Mouse (Mus musculus) heart, embryonic 14.5 days (tissue): ENCODE data around the gene Mmgt2. TPM values are rescaled to one million over a fixed set of nuclear protein-coding genes. Genes with fewer than 3 reads are reported as not detected.

Source experiments
- ATAC-seq: fragments of 200-750 bp; cut with Nextera tagmentation; 2 replicates; pipeline ENCODE4 v1.8.0; 2017; ENCODE audit warnings: low read depth, moderate TSS enrichment; ENCODE audit not compliant: insufficient number of reproducible peaks, insufficient read depth, low FRiP score
- H3K27ac ChIP-seq, 2 experiments: fragments of 200-500 bp in 1 of 2; fragments of 300-500 bp in 1 of 2; sonication (generic) in 1 of 2; replicated peaks in 1 of 2; 2 replicates each; pipeline ENCODE4 v1.5.1; 2012 to 2014; ENCODE audit warnings: low read depth in 2 of 2, low read length in 2 of 2, control low read depth in 1 of 2, mild to moderate bottlenecking in 1 of 2, mixed read lengths in 1 of 2; ENCODE audit not compliant: control insufficient read depth in 1 of 2, insufficient read depth in 1 of 2
- H3K27me3 ChIP-seq: fragments of 300-500 bp; sonication (generic); 2 replicates; pipeline ENCODE4 v1.6.1; 2014; ENCODE audit warnings: mild to moderate bottlenecking, low read length, control low read depth; ENCODE audit not compliant: control insufficient read depth, insufficient read depth
- H3K36me3 ChIP-seq: fragments of 300-500 bp; sonication (generic); 2 replicates; pipeline ENCODE4 v1.6.1; 2014; ENCODE audit warnings: mild to moderate bottlenecking, control low read depth, low read length, mixed read lengths; ENCODE audit not compliant: control insufficient read depth, insufficient read depth
- H3K4me1 ChIP-seq, 2 experiments: fragments of 200-500 bp in 1 of 2; fragments of 300-500 bp in 1 of 2; sonication (generic) in 1 of 2; 2 replicates each; pipeline ENCODE4 v1.6.1; 2012 to 2014; ENCODE audit warnings: low read length in 2 of 2, control low read depth in 1 of 2, mixed read lengths in 1 of 2; ENCODE audit not compliant: control insufficient read depth in 2 of 2, insufficient read depth in 2 of 2
- H3K4me2 ChIP-seq: fragments of 300-500 bp; sonication (generic); 2 replicates; pipeline ENCODE4 v1.6.1; 2014; ENCODE audit warnings: mild to moderate bottlenecking, low read length
- H3K4me3 ChIP-seq, 2 experiments: fragments of 200-500 bp in 1 of 2; fragments of 300-500 bp in 1 of 2; sonication (generic) in 1 of 2; 2 replicates each; pipeline ENCODE4 v1.5.1; 2012 to 2014; ENCODE audit warnings: low read length in 2 of 2, mild to moderate bottlenecking in 2 of 2, control low read depth in 1 of 2, low read depth in 1 of 2, moderate library complexity in 1 of 2; ENCODE audit not compliant: control insufficient read depth in 1 of 2, insufficient read depth in 1 of 2
- H3K9ac ChIP-seq: fragments of 300-500 bp; sonication (generic); 2 replicates; pipeline ENCODE4 v1.6.1; 2014; ENCODE audit warnings: mild to moderate bottlenecking, low read length
- H3K9me3 ChIP-seq: fragments of 300-500 bp; sonication (generic); 2 replicates; pipeline ENCODE4 v1.6.1; 2016; ENCODE audit warnings: low read length, control low read depth; ENCODE audit not compliant: control insufficient read depth
- WGBS: fragments of 180-500 bp; shearing (Covaris S2); extraction: QIAGEN DNeasy Blood & Tissue Kit; methylation state at CpG from one replicate; pipeline ENCODE4 v1.1.7; 2014; 5-methylcytosine and 5-hydroxymethylcytosine counted together
- polyA plus RNA-seq: library from polyadenylated mRNA; unstranded; fragments of >200 nt; fragmentation: Nextera tagmentation; extraction: Ambion mirVana; gene quantifications from 2 replicates; pipeline ENCODE4 v1.2.1, GENCODE M21; 2014

The Mmgt2 gene
- polyA plus RNA-seq, 1 experiment from 2014 or later, result 56.7 TPM

DNA sequence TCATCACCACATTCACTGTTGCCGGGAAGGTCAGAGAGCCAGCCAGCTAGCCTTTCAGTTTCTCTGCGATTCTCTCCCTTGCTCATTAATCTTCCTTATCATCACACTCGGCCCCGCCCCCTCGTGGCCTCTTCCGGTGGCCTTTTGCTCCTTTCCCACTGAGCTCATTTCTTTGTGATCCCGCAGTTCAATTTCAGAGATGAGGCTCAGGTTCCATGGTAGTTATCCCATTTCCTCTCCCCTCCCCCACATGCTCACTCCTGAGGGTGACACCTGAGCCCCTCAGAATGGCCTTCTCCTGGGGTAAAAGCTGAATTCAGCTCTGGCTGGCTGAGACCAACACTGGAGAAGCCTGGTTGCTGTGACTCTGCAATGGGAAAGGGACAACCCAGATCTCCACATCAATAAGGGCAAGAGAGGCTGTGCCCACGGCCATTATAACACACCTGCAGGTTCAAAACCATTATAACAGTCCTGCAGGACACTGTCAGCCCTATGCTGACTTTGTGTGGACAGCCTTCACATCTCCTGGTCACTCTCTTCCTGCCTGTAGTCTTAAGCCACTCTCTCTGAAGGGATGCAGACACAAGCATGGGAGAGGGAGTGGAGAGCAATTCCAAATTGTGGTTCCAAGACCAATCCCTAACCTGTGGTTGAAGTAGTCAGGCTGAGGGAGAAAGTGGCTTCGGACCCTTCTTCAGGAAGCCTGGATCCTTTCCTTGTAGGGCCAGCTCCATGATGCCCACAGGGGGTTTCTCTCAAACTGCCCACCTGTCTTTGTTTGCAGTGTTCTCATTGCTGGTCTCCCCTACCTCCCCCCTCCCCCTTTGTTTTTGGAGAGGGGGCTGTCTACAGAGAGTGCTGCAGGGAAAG, 18.9 kb upstream of the Mmgt2 start:
- Histone ChIP-seq H3K27me3 (no peaks in the 10 kb centered on the region), H3K4me3 (no peak overlapping the region), H3K9me3 (no peaks in the 10 kb centered on the region), H3K4me1 (peaks cover 29 to 53% of the 10 kb centered on the region in 2 experiments), H3K36me3 (peaks cover 6% of the 10 kb centered on the region; the same call in 1 of the 2 replicates), H3K4me2 (peak overlapping the region; percentile 53), H3K9ac (peak overlapping the region; percentile 53), H3K27ac (peak overlapping the region; percentile 36 to 50; a peak in 3 of 4 replicates)
- WGBS, result 4% methylated on average over 9 of the region's 9 CpGs
- ATAC-seq, result no peak

DNA sequence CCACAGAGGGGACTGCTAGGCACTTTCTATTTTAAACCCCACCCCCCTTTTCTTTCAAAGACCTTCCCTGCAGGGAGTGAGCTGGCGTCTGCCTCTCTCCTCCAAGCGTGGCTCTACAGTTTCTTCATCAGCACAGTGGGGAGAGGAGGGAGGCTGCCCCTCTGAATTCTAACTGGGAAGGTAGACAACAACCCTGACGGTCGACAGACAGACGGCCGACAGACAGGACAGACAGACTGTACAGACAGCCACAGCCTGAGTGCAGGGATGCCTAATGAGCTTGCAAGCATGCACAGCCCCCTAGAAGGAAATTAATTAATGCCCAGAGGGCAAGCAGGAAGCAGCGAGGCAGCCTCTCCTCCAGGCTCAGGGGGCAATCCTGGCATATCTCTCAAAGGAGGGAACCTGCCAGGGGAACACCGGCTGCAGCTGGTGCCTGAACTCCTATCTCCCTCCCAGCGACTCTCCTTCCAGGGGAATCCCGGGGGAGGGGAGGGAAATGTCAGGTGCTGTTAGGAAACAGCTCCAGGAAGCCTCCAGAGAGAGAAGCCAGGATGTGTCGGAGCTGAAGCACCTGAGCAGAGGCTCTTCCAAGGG, 18.1 kb upstream of the Mmgt2 start:
- WGBS, result 1% methylated on average over 11 of the region's 11 CpGs
- H3K4me1 ChIP-seq, result peaks cover 27 to 53% of the 10 kb centered on the region in 2 experiments

DNA sequence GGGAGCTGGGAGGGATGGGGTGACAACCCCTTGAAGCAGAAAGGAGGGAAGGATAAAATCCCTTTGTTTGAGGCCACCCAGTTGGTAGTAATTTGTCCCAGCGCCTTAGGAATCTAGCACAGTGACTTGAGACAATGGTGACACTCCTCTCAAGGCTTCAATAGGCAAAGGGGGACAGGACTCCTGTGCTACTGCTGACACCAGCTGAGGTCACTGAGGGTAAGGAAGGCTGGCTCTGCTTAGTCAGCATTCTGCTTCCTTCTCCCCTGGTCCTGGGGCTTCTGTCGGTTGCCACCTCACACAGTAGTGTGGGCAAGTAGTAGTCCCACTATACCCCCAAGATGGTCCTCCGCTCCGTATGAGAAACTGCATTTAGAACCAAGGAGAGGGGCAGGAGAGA, 17.3 kb upstream of the Mmgt2 start:
- 0 out of 4 replicates have a peak overlapping the region, but pooled peaks of 1 of the 2 experiments have one; percentile 6 for H3K27ac ChIP-seq
- H3K4me3 ChIP-seq, result no peak overlapping the region
- ATAC-seq, result no peak
- H3K9ac ChIP-seq, result 0 out of 2 replicates have a peak overlapping the region, but pooled peaks have one; percentile 11
- 57% methylated on average over 4 of the region's 4 CpGs for WGBS
- peaks cover 6% of the 10 kb centered on the region; the same call in 1 of the 2 replicates for H3K36me3 ChIP-seq
- H3K27me3 ChIP-seq, result no peaks in the 10 kb centered on the region
- peaks cover 29 to 59% of the 10 kb centered on the region in 2 experiments for H3K4me1 ChIP-seq
- H3K4me2 ChIP-seq, result no peak overlapping the region
- H3K9me3 ChIP-seq, result no peaks in the 10 kb centered on the region

More for the DNA sequence above, 18.1 kb upstream of the Mmgt2 start:
- Histone ChIP-seq H3K36me3 (peaks cover 6% of the 10 kb centered on the region; the same call in 1 of the 2 replicates), H3K27ac (peak overlapping the region; percentile 35 to 50), H3K4me2 (peak overlapping the region; percentile 53), H3K27me3 (no peaks in the 10 kb centered on the region), H3K9ac (peak overlapping the region; percentile 53), H3K4me3 (0 out of 4 replicates have a peak overlapping the region, but pooled peaks of 1 of the 2 experiments have one; percentile 3), H3K9me3 (no peaks in the 10 kb centered on the region)
- ATAC-seq, result no peak; the same call in 1 of the 2 replicates

DNA sequence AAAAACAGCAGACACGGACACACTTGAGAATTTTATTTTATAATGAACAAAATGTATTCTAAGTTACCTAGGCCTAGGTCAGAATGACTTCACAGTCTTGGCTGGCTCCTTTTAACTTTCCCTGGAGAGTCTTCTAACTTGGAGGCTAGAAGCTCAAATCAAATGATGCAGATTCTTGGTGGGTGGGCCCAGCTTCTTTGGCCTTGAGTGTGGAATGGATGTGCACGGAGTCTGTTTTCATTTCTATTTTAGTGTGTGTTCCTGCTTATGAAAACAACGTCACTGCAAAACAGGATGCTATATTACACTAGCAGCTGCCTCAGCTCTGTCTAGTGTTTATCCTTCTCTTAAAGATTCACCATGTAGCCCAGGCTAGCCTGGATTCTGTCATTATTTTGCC, 13.1 kb upstream of the Mmgt2 start:
- no peaks in the 10 kb centered on the region for H3K27me3 ChIP-seq
- H3K27ac ChIP-seq, result peak overlapping the region; percentile 27 to 88; a peak in 3 of 4 replicates
- H3K4me3 ChIP-seq, result no peak overlapping the region
- 0 out of 2 replicates have a peak overlapping the region, but pooled peaks have one; percentile 7 for H3K4me2 ChIP-seq
- H3K36me3 ChIP-seq, result no peaks in the 10 kb centered on the region
- H3K9me3 ChIP-seq, result no peaks in the 10 kb centered on the region
- peaks cover 51 to 73% of the 10 kb centered on the region in 2 experiments for H3K4me1 ChIP-seq
- ATAC-seq, result no peak
- no peak overlapping the region for H3K9ac ChIP-seq
- WGBS, result 54% methylated on average over 3 of the region's 3 CpGs

DNA sequence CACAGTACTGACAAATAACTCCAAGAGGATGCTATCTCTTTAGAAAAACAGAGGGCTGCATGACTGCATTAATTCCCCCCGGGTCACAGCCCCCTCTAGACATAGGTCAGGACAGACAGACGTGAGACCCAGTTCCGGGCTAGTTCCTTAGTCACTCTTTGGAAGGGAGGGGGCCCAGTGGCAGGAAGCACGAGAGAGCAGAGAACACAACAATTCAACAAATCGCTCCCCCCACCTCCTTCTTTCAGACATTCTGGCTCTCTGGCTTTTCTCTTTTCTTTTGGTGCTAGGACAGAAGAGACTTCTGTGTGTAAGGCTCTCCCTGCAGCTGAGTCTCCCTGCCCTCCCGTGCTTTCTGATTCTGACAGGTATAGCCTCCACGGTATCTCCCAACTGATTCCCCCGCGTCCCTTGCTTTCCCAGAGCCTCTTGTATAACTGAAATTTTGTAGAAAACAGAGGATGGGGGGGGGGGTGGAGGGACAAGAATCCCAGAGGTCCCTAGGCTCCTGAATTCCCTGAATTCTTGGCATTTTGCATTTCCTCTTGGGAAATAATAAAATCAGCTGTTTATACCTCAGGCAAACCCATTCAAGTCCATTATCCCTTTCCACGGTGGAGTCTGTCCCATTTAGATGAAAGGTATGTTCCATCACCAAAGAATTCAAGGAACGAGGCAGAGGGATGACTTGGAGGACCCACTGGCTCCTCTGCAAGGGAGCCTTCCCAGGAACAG, 12.2 kb upstream of the Mmgt2 start:
- Histone ChIP-seq H3K4me1 (peaks cover 46 to 73% of the 10 kb centered on the region in 2 experiments), H3K9me3 (no peaks in the 10 kb centered on the region), H3K4me2 (peak overlapping the region; percentile 48), H3K27me3 (no peaks in the 10 kb centered on the region), H3K4me3 (no peak overlapping the region), H3K27ac (peak overlapping the region; percentile 66 to 88), H3K36me3 (no peaks in the 10 kb centered on the region), H3K9ac (peak overlapping the region; percentile 60)
- no peak for ATAC-seq
- 38% methylated on average over 11 of the region's 11 CpGs for WGBS

DNA sequence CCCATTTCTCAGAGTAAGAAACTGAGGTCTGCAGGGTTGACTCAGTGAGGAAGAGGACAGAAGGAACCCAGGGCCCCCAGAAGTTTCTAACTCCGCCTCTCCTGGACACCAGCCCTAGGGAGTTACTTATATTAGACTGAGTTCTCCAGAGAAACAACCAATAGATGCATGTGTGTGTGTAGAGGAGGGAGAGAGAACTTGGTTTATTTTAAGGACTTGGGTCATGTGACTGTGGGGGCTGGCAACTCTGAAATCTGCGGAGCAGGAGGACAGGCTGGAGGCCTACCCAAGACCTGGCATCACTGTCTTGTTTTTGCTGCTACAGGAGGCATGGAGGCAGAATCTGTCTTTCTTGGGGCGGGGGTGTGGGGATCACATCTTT, 11.6 kb upstream of the Mmgt2 start:
- H3K4me1 ChIP-seq, result peaks cover 49 to 77% of the 10 kb centered on the region in 2 experiments
- no peaks in the 10 kb centered on the region for H3K9me3 ChIP-seq
- no peaks in the 10 kb centered on the region for H3K27me3 ChIP-seq
- peak overlapping the region; percentile 81 to 88 for H3K27ac ChIP-seq
- WGBS, result 50% methylated on average over 3 of the region's 3 CpGs
- no peak overlapping the region for H3K4me3 ChIP-seq
- peak overlapping the region; percentile 60 for H3K9ac ChIP-seq
- no peaks in the 10 kb centered on the region for H3K36me3 ChIP-seq
- ATAC-seq, result peak; percentile 61; the same call in 1 of the 2 replicates
- H3K4me2 ChIP-seq, result peak overlapping the region; percentile 48

DNA sequence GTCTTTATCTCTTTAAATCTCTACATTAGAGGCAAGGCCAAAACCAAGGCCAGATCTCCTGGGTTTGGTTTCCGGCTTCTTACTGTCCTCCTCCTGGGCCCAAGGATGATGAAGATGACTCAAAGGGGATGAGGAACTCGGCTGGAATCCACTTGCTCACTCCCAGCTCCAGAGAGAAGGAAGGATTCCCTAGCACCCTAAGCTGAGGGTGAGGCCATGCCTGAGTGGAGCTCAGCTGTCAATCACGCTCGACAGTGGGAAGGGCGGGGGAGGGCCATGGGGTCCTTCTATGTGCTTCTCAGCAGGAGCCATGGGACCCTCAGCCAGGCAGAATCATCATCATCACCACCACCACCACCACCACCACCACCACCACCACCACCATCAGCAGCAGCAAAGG, 11.1 kb upstream of the Mmgt2 start:
- H3K27ac ChIP-seq, result peak overlapping the region; percentile 81 to 88
- H3K4me3 ChIP-seq, result no peak overlapping the region
- no peaks in the 10 kb centered on the region for H3K9me3 ChIP-seq
- peak overlapping the region; percentile 3; the same call in 1 of the 2 replicates for H3K9ac ChIP-seq
- H3K27me3 ChIP-seq, result no peaks in the 10 kb centered on the region
- 64% methylated on average over 5 of the region's 5 CpGs for WGBS
- H3K36me3 ChIP-seq, result no peaks in the 10 kb centered on the region
- ATAC-seq, result no peak
- peak overlapping the region; percentile 48 for H3K4me2 ChIP-seq
- H3K4me1 ChIP-seq, result peaks cover 53 to 83% of the 10 kb centered on the region in 2 experiments
